In genomic region chr2:59769385-59769735, GRCm38 (mm10) we compare ENCODE assay signal across 15 mouse cellular contexts.
DNase-seq lines count a peak whose midpoint lies in the region; ATAC-seq and TF ChIP-seq lines count a peak whose summit lies in the region.
"Had no signal": no experiment of that assay in that cellular context is flagged by ENCODE, and none has a peak within 500 bp of the region (broad histone marks: within the 10 kb centered on the region; RNA-seq: fewer than 3 reads in every experiment).

No protein-coding gene starts in this region.

- peak overlapping the region; percentile 81 for H3K27ac ChIP-seq in gastrocnemius, adult 2 months
- H3K27ac ChIP-seq in kidney, embryonic 15.5 days, result peak overlapping the region; percentile 80
- H3K27ac ChIP-seq in kidney, embryonic 14.5 days (ENCODE audit: low read depth, low read length), result no peak overlapping the region
- H3K27ac ChIP-seq in embryonic facial prominence, embryonic 13.5 days, result peak overlapping the region; percentile 83
- H3K27ac ChIP-seq in limb, embryonic 14.5 days (replicated peaks; ENCODE audit: low read depth, low read length), result no peak overlapping the region
- H3K27ac ChIP-seq: forebrain, embryonic 12.5 days; hindbrain, embryonic 15.5 days; neural tube, embryonic 15.5 days had no signal

- WGBS in kidney, embryonic 15.5 days, result 63% methylated on average over 3 of the region's 3 CpGs
- 58% methylated on average over 3 of the region's 3 CpGs for WGBS in kidney, embryonic 14.5 days
- WGBS in embryonic facial prominence, embryonic 13.5 days, result 65% methylated on average over 3 of the region's 3 CpGs
- WGBS in limb, embryonic 14.5 days, result 76% methylated on average over 3 of the region's 3 CpGs

- no peaks in the 10 kb centered on the region for H3K27me3 ChIP-seq in kidney, embryonic 15.5 days
- no peaks in the 10 kb centered on the region for H3K27me3 ChIP-seq in kidney, embryonic 14.5 days (ENCODE audit: control insufficient read depth, insufficient read depth, low read length)
- H3K27me3 ChIP-seq in embryonic facial prominence, embryonic 13.5 days, result no peaks in the 10 kb centered on the region
- H3K27me3 ChIP-seq in limb, embryonic 14.5 days (ENCODE audit: control insufficient read depth, insufficient read depth, low read length), result no peaks in the 10 kb centered on the region
- H3K27me3 ChIP-seq: forebrain, embryonic 12.5 days; hindbrain, embryonic 15.5 days; neural tube, embryonic 15.5 days had no signal

- peak overlapping the region; percentile 30; the same call in 1 of the 2 replicates for H3K4me3 ChIP-seq in gastrocnemius, adult 2 months
- no peak overlapping the region for H3K4me3 ChIP-seq in kidney, embryonic 15.5 days (replicated peaks)
- no peak overlapping the region for H3K4me3 ChIP-seq in kidney, embryonic 14.5 days (ENCODE audit: low read length)
- H3K4me3 ChIP-seq in embryonic facial prominence, embryonic 13.5 days, result no peak overlapping the region
- H3K4me3 ChIP-seq in limb, embryonic 14.5 days (replicated peaks; ENCODE audit: low read length), result no peak overlapping the region
- H3K4me3 ChIP-seq: forebrain, embryonic 12.5 days; hindbrain, embryonic 15.5 days; neural tube, embryonic 15.5 days had no signal

- H3K36me3 ChIP-seq in kidney, embryonic 15.5 days, result peaks cover 16% of the 10 kb centered on the region
- H3K36me3 ChIP-seq in kidney, embryonic 14.5 days (ENCODE audit: control insufficient read depth, insufficient read depth, low read length), result peaks cover 9% of the 10 kb centered on the region
- H3K36me3 ChIP-seq in embryonic facial prominence, embryonic 13.5 days, result peaks cover 17% of the 10 kb centered on the region; the same call in 1 of the 2 replicates
- peaks cover 8% of the 10 kb centered on the region; the same call in 1 of the 2 replicates for H3K36me3 ChIP-seq in limb, embryonic 14.5 days (ENCODE audit: control insufficient read depth, insufficient read depth, low read length)
- H3K36me3 ChIP-seq: forebrain, embryonic 12.5 days; hindbrain, embryonic 15.5 days; neural tube, embryonic 15.5 days had no signal

- H3K9ac ChIP-seq in kidney, embryonic 15.5 days, result no peak overlapping the region
- no peak overlapping the region for H3K9ac ChIP-seq in kidney, embryonic 14.5 days (ENCODE audit: low read depth, low read length)
- H3K9ac ChIP-seq in embryonic facial prominence, embryonic 13.5 days, result no peak overlapping the region
- H3K9ac ChIP-seq in limb, embryonic 14.5 days (ENCODE audit: low read depth, low read length, severe bottlenecking), result no peak overlapping the region
- H3K9ac ChIP-seq: forebrain, embryonic 12.5 days; hindbrain, embryonic 15.5 days; neural tube, embryonic 15.5 days had no signal

- H3K9me3 ChIP-seq in kidney, embryonic 15.5 days (replicated peaks), result no peaks in the 10 kb centered on the region
- H3K9me3 ChIP-seq in kidney, embryonic 14.5 days (ENCODE audit: control insufficient read depth, low read length), result no peaks in the 10 kb centered on the region
- H3K9me3 ChIP-seq in embryonic facial prominence, embryonic 13.5 days, result no peaks in the 10 kb centered on the region
- H3K9me3 ChIP-seq in limb, embryonic 14.5 days (ENCODE audit: control insufficient read depth, low read length), result no peaks in the 10 kb centered on the region
- H3K9me3 ChIP-seq: forebrain, embryonic 12.5 days; hindbrain, embryonic 15.5 days; neural tube, embryonic 15.5 days had no signal

- peaks cover 79% of the 10 kb centered on the region for H3K4me1 ChIP-seq in kidney, embryonic 15.5 days
- peaks cover 54% of the 10 kb centered on the region for H3K4me1 ChIP-seq in kidney, embryonic 14.5 days (ENCODE audit: control insufficient read depth, insufficient read depth, low read length)
- H3K4me1 ChIP-seq in embryonic facial prominence, embryonic 13.5 days, result peaks cover 76% of the 10 kb centered on the region
- peaks cover 57% of the 10 kb centered on the region for H3K4me1 ChIP-seq in limb, embryonic 14.5 days (ENCODE audit: control insufficient read depth, insufficient read depth, low read length)

- no peak for TF ChIP-seq POLR2A in limb, embryonic 14.5 days (IDR thresholded peaks at IDR 0.05; ENCODE audit: borderline replicate concordance, extremely low read depth, insufficient read depth, insufficient read length)

- H3K4me2 ChIP-seq in kidney, embryonic 15.5 days, result no peak overlapping the region
- no peak overlapping the region for H3K4me2 ChIP-seq in kidney, embryonic 14.5 days (replicated peaks; ENCODE audit: low read depth, low read length)
- no peak overlapping the region for H3K4me2 ChIP-seq in embryonic facial prominence, embryonic 13.5 days
- H3K4me2 ChIP-seq in limb, embryonic 14.5 days (replicated peaks; ENCODE audit: low read depth, low read length, severe bottlenecking), result no peak overlapping the region
- H3K4me2 ChIP-seq: forebrain, embryonic 12.5 days; hindbrain, embryonic 15.5 days; midbrain, embryonic 11.5 days; neural tube, embryonic 15.5 days had no signal

- no peak for ATAC-seq in kidney, embryonic 15.5 days (replicated peaks; ENCODE audit: low FRiP score)
- no peak for ATAC-seq in kidney, embryonic 14.5 days (ENCODE audit: low FRiP score, low TSS enrichment)
- no peak for ATAC-seq in embryonic facial prominence, embryonic 13.5 days (ENCODE audit: insufficient number of reproducible peaks, insufficient read depth, low FRiP score, low TSS enrichment, low read depth)
- peak; percentile 15; the same call in 1 of the 2 replicates for ATAC-seq in limb, embryonic 14.5 days (ENCODE audit: low FRiP score, low read depth)

- TF ChIP-seq CTCF in gastrocnemius, adult 2 months (IDR thresholded peaks at IDR 0.05), result no peak

- intact Hi-C loops in gastrocnemius, adult 2 months (cut with DNase I), result no loop called here

- DNase-seq in gastrocnemius, adult 2 months, result no peak
- DNase-seq in gastrocnemius, adult 18-20 months (ENCODE audit: low spot score), result no peak
- DNase-seq in limb, embryonic 14.5 days (ENCODE audit: low spot score), result no peak
- no peak for DNase-seq in spleen, adult 12 weeks (ENCODE audit: low spot score)
- DNase-seq in embryo, embryonic 11 days, result no peak
- DNase-seq: cerebellum, postnatal 36 days; layer of hippocampus, adult 9-11 months; thymus, postnatal 36 days had no signal

Comparison
In these comparisons a context has a peak if more than half of its experiments do, and no peak if none do; other contexts are left out.
1. H3K27ac ChIP-seq: peak in gastrocnemius, adult 2 months (single experiment), kidney, embryonic 15.5 days (single experiment) and embryonic facial prominence, embryonic 13.5 days (single experiment); none in kidney, embryonic 14.5 days (single experiment) and limb, embryonic 14.5 days (single experiment).